Mouse (Mus musculus): ENCODE results near the gene Tmem115.
"Not testable (repeated sequence)": the region's sequence is repeated elsewhere in the genome, so short reads cannot be mapped to it uniquely, and the experiment has no call there.

The Tmem115 gene

DNA sequence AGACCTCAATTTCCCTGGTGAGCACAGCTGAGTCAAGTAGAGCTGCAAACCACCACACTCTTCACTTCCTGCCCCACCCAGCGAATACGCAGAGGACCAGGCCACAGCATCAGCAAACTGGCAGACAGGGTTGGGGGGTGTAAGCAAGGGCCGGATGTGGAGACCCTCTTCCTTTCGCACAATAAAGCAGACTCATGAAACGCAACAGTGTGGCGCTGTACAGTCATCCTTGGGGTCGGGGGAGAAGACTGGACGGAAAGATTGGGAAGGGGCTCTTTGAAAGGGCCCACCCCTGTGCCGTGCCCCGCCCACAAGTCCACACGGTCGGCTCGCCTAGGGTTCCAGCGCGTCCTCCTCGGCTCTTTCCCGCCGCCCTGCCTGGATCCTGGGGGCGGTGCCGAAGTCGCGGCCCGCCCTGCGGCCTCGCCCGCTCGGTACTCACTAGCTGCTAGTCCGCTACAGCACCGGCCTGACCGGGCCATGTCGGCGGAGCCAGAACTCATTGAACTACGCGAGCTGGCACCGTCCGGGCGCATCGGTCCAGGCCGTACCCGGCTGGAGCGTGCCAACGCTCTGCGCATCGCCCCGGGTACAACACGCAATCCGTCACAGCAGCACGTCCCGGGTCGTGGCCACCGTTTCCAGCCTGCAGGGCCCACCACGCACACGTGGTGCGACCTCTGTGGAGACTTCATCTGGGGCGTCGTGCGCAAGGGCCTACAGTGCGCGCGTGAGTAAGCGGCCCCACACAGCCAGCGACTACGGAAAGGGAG, 17.6 kb downstream of the Tmem115 start, which contains the start of gene Rassf1:
Rassf1 (plus strand) TSS at position 439 of the 773 bp plus-strand sequence.
- DNase-seq: peak; percentile 68

- DNase-seq: no peak
Observed at GRCm38 (mm10) chr9:107551890-107552355, 18.2 kb downstream of the Tmem115 start.

GRCm38 (mm10) chr9:107552690-107553393, 19.1 kb downstream of the Tmem115 start:
- no peak for DNase-seq

DNA sequence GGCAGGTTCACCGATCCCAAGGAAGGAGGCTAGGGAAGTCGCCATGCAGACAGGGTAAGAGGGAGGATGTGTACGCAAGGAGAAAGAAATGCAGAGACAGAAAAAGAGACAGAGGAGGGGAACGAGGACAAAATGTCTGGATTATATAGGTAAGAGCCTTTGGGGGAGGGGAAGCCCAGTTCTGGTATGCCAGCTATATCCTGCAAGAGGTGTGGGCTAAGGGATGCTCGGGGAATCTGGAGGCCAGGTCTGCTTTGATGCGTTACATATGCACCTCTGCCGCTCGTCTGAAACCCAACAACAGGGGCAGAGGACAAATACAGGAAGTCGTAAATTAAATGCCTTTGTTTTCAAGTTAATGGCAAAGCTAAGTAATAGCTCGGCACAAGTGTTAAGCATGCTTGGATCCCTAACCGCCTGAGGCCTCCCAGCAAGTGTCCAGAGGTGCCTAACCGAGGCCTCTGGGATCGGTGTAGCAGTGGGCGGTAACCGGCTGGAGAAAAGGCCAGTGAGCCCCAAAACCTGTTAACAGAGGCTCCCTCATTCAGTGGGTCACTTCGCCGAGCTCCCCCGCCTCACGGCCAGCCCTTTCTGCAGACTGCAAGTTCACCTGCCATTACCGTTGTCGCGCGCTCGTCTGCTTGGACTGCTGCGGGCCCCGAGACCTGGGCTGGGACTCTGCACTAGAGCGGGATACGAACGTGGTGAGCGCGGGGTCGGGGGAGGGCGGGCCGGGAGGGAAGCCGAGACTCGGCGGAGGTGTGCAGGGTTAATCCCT, 20.0 kb downstream of the Tmem115 start:
- no peak for DNase-seq

GRCm38 (mm10) chr9:107554319-107554825, 20.6 kb downstream of the Tmem115 start:
- peak; percentile 94 for DNase-seq

GRCm38 (mm10) chr9:107555031-107555457, 21.3 kb downstream of the Tmem115 start:
- DNase-seq: peak; percentile 74

DNA sequence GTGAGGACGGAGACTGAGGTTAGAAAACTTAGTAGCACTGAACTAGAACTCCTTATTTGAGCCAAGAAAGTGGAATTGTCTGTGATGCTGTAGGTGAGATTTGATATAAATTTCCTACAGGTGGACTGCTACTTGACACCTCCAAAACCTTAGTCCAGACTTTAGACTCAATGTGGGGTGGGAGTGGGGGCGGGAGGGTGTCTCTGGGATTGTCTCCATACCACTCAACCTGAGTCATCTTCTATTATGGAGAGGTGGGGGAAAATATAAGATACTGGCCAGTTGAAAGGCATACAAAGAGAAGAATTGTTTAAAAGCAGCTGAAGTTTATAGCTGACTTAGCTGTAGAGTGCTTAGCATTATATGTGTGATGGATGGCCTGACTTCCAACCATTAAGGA, 22.0 kb downstream of the Tmem115 start:
- DNase-seq: no peak

DNA sequence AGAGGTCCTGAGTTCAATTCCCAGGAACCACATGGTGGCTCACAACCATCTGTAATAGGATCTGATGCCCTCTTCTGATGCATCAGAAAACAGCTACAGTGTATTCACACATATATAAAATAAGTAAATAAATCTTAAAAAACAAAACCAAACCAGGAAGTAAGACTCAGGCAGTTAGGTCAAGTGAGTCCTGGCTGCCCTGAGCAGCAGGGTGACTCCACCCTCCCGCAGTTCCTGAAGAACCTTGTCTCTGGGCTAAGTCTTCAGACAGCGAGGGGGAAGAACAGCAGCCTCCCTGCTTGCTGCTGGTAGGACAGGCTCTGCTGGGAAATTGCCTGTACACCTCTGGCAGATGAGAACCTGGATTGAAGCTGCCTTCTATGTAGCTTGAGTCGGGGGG, 22.6 kb downstream of the Tmem115 start:
- no peak for DNase-seq

GRCm38 (mm10) chr9:107563029-107563581, 29.4 kb downstream of the Tmem115 start, which contains the start of gene Tusc2:
TSS of gene Tusc2 (plus strand) at chr9:107563255.
- peak; percentile 93 for DNase-seq

- DNase-seq: not testable (repeated sequence)
Observed at GRCm38 (mm10) chr9:107565556-107565955, 31.8 kb downstream of the Tmem115 start.

DNA sequence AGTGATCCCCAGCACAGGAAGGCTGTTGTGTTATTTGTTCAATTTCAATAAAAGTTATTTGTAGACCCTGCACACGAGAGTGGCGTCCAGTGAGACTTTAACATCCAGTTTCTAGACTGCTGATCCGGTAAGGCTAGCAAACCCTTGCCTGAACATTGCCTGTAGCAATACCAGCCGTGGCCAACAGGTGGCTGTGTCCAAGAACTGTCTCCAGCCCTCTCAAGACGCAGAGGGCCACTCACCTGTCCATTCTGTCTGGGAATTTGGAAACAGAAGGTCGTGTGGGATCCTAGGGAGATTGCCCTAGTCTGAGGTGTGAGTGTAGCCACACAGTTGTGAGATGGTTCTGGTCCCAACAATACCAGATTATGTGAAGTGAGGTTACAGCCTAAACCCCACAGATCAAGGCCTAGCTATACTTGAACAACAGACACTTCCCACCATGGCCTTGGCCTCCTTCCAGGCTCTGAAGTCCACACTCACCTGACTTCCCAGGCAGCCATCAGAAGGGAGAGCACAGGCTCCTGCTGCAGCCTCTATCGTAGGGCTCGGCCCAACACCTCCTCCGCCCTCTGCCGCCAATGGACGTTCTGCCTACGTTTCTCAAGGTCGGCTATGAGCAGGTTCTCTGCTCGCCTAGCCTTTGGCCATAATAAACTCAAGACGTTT, 32.4 kb downstream of the Tmem115 start:
- peak; percentile 95 for DNase-seq

DNA sequence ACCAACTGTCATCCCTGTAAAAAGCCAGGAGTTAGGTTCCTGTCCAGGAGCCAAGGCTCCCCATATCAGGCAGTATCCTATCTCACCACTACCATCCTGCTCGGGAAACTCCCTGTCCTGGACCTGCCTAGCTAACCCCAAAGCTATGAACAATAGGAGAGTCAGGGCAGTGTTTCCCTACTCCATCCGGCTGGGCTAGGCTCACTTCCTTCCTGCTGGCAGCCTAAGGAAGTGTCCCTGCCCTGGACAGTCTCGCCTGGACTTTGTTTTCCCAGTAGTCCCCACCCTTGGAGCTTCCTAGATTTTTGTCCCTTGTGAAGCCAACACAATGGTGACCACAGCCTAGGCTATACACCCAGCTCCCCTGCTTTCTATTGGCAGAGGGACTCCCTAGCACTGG, 33.1 kb downstream of the Tmem115 start:
- DNase-seq: peak; percentile 60

- DNase-seq: peak; percentile 63
Observed at GRCm38 (mm10) chr9:107567702-107568319, 34.1 kb downstream of the Tmem115 start, which contains the start of gene Hyal2. TSS of gene Hyal2 (plus strand) at chr9:107567945.

DNA sequence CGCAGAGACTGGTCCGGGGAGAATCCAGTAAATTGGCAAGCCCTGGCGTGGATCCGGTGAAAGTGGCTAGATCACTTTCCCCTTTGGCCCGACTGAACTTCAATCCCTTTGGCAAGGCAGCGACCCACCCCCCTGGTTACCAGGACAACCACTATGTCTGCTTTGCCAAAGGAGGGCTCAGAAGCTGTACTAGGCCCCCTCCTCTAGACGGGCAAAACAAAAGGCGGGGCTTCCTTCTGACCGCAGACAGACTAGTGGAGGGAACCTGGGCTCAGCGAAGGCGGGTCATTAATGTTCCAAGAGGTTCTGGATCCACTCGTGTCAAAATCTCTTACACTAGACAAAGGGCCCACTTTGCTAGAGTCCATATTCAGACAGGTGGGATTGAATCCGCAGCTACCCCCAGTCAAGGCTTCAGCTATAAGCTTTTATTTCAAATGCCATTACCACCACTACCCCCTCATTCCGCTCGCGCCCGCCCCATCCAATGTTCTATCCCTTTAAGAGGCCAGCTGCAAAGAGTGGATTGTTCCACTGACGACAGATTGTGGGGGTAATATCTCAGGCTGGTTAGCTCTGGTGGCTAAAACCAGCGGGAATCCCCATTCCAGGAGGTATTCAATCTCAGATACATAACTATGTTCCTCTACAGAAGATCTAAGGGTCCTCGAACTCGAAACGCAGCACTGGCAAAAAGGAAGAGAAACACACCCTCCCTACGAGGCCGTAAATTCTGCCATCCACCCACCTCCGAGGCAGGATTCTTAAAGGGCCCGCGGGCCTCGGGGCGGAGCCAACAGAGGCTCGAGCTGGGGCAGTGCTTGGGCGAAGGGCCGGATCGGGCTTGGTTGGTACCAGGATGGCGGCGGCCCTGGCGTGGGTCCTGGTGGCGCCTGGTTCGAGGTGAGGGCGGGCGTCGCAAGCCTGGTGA, 34.9 kb downstream of the Tmem115 start:
- peak; percentile 84 for DNase-seq

- no peak for DNase-seq
Observed at GRCm38 (mm10) chr9:107569270-107569669, 35.5 kb downstream of the Tmem115 start.

- no peak for DNase-seq
Observed at GRCm38 (mm10) chr9:107570016-107570415, 36.3 kb downstream of the Tmem115 start.

DNA sequence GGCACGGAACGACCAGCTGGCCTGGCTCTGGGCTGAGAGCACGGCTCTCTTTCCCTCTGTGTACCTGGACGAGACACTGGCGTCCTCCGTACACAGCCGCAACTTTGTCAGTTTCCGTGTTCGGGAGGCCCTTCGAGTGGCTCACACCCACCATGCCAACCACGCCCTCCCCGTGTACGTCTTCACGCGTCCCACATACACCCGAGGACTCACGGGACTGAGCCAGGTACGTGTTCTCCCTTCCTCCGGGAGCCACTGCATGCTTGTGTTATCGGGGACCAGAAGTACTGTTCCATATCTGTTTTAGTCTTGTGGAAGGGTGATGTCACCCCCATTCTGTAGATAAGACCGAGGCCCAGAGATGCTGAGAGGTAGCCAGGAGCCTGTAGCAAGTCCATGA, 37.1 kb downstream of the Tmem115 start:
- no peak for DNase-seq

- DNase-seq: no peak
Observed at GRCm38 (mm10) chr9:107571534-107572326, 38.0 kb downstream of the Tmem115 start.

- no peak for DNase-seq
Observed at GRCm38 (mm10) chr9:107572327-107572662, 38.5 kb downstream of the Tmem115 start.

Measured in lung, postnatal 14 days (tissue).